Mouse (Mus musculus) midbrain, embryonic 13.5 days (tissue): Measurements from ENCODE around the gene Nlrp10. TPM values are rescaled to one million over a fixed set of nuclear protein-coding genes. Genes with fewer than 3 reads are reported as not detected.

Source experiments
- ATAC-seq: fragments of 200-750 bp; cut with Nextera tagmentation; 2 replicates; pipeline ENCODE4 v1.8.0; 2017; ENCODE audit warnings: mild to moderate bottlenecking, moderate TSS enrichment, moderate library complexity
- H3K27ac ChIP-seq: fragments of 300-500 bp; sonication (generic); 2 replicates; pipeline ENCODE4 v1.5.1; 2015; ENCODE audit warnings: inconsistent platforms, mild to moderate bottlenecking, moderate library complexity
- H3K27me3 ChIP-seq: fragments of 300-500 bp; sonication (generic); 2 replicates; pipeline ENCODE4 v1.6.1; 2015; ENCODE audit warnings: mild to moderate bottlenecking, inconsistent platforms
- H3K36me3 ChIP-seq: fragments of 300-500 bp; sonication (generic); 2 replicates; pipeline ENCODE4 v1.6.1; 2015; ENCODE audit warnings: mild to moderate bottlenecking, inconsistent platforms
- H3K4me1 ChIP-seq: fragments of 300-500 bp; sonication (generic); replicated peaks from 2 replicates; pipeline ENCODE4 v1.6.1; 2015; ENCODE audit warnings: inconsistent platforms
- H3K4me2 ChIP-seq: fragments of 300-500 bp; sonication (generic); replicated peaks from 2 replicates; pipeline ENCODE4 v1.6.1; 2015; ENCODE audit warnings: moderate library complexity, mild to moderate bottlenecking, inconsistent platforms
- H3K4me3 ChIP-seq: fragments of 300-500 bp; sonication (generic); replicated peaks from 2 replicates; pipeline ENCODE4 v1.5.1; 2015; ENCODE audit warnings: mild to moderate bottlenecking, inconsistent platforms
- H3K9ac ChIP-seq: fragments of 300-500 bp; sonication (generic); replicated peaks from 2 replicates; pipeline ENCODE4 v1.6.1; 2015; ENCODE audit warnings: mild to moderate bottlenecking, inconsistent platforms
- H3K9me3 ChIP-seq: fragments of 300-500 bp; sonication (generic); 2 replicates; pipeline ENCODE4 v1.6.1; 2016; ENCODE audit warnings: mild to moderate bottlenecking, inconsistent platforms
- WGBS: fragments of 180-500 bp; shearing (Covaris S2); methylation state at CpG from one replicate; pipeline ENCODE4 v1.1.7; 2015; 5-methylcytosine and 5-hydroxymethylcytosine counted together
- polyA plus RNA-seq: library from polyadenylated mRNA; unstranded; fragments of >200 nt; fragmentation: Nextera tagmentation; extraction: Ambion mirVana; gene quantifications from 2 replicates; pipeline ENCODE4 v1.2.1, GENCODE M21; 2015

Nlrp10 gene
- polyA plus RNA-seq, 1 experiment from 2014 or later, result not detected

DNA sequence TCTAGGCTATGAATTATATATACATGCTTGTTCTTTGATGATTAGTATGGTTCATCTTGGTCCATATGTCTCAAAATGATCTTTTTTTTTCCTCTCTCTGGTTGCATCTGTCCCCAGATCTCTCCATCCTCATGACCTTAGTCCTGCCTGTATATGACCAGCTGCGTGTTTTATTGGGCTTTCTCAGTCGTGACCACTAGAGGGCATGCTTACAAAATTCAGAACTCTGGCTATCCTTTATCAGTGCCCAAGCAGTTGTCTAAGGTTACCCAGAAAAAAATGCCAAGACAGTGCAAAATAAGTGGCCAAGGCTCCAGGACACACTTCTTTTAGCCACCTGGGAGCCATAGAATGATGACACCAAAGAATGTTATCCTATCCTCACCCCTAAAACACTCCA lies 14.0 kb upstream of the Nlrp10 start:
- Histone ChIP-seq H3K36me3 (peaks cover 53% of the 10 kb centered on the region), H3K9me3 (no peaks in the 10 kb centered on the region), H3K4me3 (no peak overlapping the region), H3K27ac (no peak overlapping the region), H3K4me1 (no peaks in the 10 kb centered on the region), H3K27me3 (peaks cover under 1% of the 10 kb centered on the region), H3K4me2 (no peak overlapping the region), H3K9ac (no peak overlapping the region)
- 4% methylated on average over 2 of the region's 2 CpGs for WGBS
- peak; percentile 77 for ATAC-seq

- H3K4me2 ChIP-seq, result no peak overlapping the region
- H3K9ac ChIP-seq, result no peak overlapping the region
- no peak for ATAC-seq
- H3K9me3 ChIP-seq, result no peaks in the 10 kb centered on the region
- H3K4me3 ChIP-seq, result no peak overlapping the region
- whole genome bisulfite sequencing, result 95% methylated on average over 9 of the region's 9 CpGs
- no peaks in the 10 kb centered on the region for H3K27me3 ChIP-seq
- H3K27ac ChIP-seq, result no peak overlapping the region
- H3K36me3 ChIP-seq, result peaks cover 76% of the 10 kb centered on the region
- peaks cover 4% of the 10 kb centered on the region for H3K4me1 ChIP-seq
Observed at GRCm38 (mm10) chr7:108941466-108941865, 11.5 kb upstream of the Nlrp10 start.

GRCm38 (mm10) chr7:108936591-108936990 lies 6.6 kb upstream of the Nlrp10 start:
- Histone ChIP-seq H3K9me3 (no peaks in the 10 kb centered on the region), H3K27me3 (no peaks in the 10 kb centered on the region)
- no peak for ATAC-seq

GRCm38 (mm10) chr7:108935411-108935810 lies 5.4 kb upstream of the Nlrp10 start:
- Histone ChIP-seq H3K27me3 (no peaks in the 10 kb centered on the region), H3K9ac (peak overlapping the region; percentile 84), H3K4me1 (peaks cover 23% of the 10 kb centered on the region), H3K9me3 (no peaks in the 10 kb centered on the region), H3K27ac (no peak overlapping the region), H3K4me3 (peak overlapping the region; percentile 75), H3K36me3 (peaks cover 38% of the 10 kb centered on the region), H3K4me2 (peak overlapping the region; percentile 95)
- no peak for ATAC-seq
- 86% methylated on average over 7 of the region's 7 CpGs for WGBS

More at GRCm38 (mm10) chr7:108936591-108936990, 6.6 kb upstream of the Nlrp10 start:
- no peak overlapping the region for H3K4me3 ChIP-seq
- peaks cover 23% of the 10 kb centered on the region for H3K4me1 ChIP-seq
- H3K27ac ChIP-seq, result no peak overlapping the region
- peaks cover 50% of the 10 kb centered on the region for H3K36me3 ChIP-seq
- H3K9ac ChIP-seq, result no peak overlapping the region
- 97% methylated on average over 4 of the region's 4 CpGs for WGBS
- no peak overlapping the region for H3K4me2 ChIP-seq

DNA sequence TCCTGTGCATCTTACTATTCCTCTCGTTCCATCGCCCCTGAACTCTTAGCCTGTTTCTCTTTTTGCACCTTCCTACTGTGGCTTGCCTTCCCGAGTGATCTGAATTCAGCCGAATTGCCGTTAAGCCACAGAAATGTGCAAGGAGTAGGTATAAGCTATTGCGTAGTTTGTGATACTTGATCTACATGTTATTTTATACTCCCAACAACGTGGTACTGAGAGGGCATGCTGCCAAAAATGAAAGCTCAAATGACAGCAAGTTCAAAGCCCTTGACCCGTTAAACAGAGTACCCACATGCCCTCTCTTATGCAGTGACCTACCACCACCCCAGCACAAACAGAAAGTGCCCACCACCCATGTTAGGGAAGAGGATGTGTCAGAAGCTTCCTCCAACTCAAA lies 4.9 kb upstream of the Nlrp10 start:
- H3K9me3 ChIP-seq, result no peaks in the 10 kb centered on the region
- peak overlapping the region; percentile 75 for H3K4me3 ChIP-seq
- H3K27ac ChIP-seq, result no peak overlapping the region
- no peak for ATAC-seq
- peak overlapping the region; percentile 95 for H3K4me2 ChIP-seq
- H3K9ac ChIP-seq, result peak overlapping the region; percentile 84
- 8% methylated on average over 8 of the region's 8 CpGs for WGBS
- H3K4me1 ChIP-seq, result peaks cover 23% of the 10 kb centered on the region
- peaks cover 32% of the 10 kb centered on the region for H3K36me3 ChIP-seq
- no peaks in the 10 kb centered on the region for H3K27me3 ChIP-seq

- Histone ChIP-seq H3K4me2 (peak within 1 kb of the TSS; percentile 95), H3K9ac (peak within 1 kb of the TSS; percentile 84), H3K4me3 (peak within 1 kb of the TSS; percentile 75), H3K36me3 (peaks cover 24% of the 10 kb centered on the region), H3K27ac (peak within 1 kb of the TSS; percentile 81), H3K4me1 (peaks cover 23% of the 10 kb centered on the region), H3K27me3 (no peaks in the 10 kb centered on the region), H3K9me3 (no peaks in the 10 kb centered on the region)
- peak; percentile 97 for ATAC-seq
- 1% methylated on average over 50 of the region's 50 CpGs for WGBS
Observed at GRCm38 (mm10) chr7:108933794-108934731, 4.1 kb upstream of the Nlrp10 start, which contains the start of gene Eif3f. TSS of gene Eif3f (plus strand) at chr7:108934417.

GRCm38 (mm10) chr7:108928280-108929188 lies 1.4 kb downstream of the Nlrp10 start:
- no peaks in the 10 kb centered on the region for H3K9me3 ChIP-seq
- no peak for ATAC-seq
- no peak overlapping the region for H3K27ac ChIP-seq
- H3K4me1 ChIP-seq, result no peaks in the 10 kb centered on the region
- no peak overlapping the region for H3K9ac ChIP-seq
- WGBS, result 79% methylated on average over 11 of the region's 11 CpGs
- H3K4me2 ChIP-seq, result no peak overlapping the region
- no peaks in the 10 kb centered on the region for H3K27me3 ChIP-seq
- no peaks in the 10 kb centered on the region for H3K36me3 ChIP-seq
- no peak overlapping the region for H3K4me3 ChIP-seq

DNA sequence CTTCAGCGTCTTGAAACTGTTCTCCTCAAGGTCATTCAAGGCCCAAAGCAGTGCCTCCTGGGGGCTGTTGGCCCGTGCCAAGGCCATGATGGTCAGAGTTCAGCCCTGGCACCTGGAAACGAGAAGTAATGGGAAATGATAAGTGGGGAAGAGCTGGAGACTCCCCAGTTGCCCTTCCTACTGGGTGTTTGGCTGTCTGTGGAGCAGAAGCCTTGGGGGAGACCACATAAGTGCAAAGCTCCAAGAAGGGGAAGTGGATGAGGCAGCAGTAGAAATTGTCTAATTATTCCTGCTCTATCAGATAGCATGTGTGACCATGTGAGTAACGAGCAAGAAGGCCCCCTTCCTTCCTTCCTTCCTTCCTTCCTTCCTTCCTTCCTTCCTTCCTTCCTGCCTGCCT lies 2.9 kb downstream of the Nlrp10 start:
- WGBS, result 79% methylated on average over 4 of the region's 4 CpGs
- H3K9ac ChIP-seq, result no peak overlapping the region
- ATAC-seq, result no peak

DNA sequence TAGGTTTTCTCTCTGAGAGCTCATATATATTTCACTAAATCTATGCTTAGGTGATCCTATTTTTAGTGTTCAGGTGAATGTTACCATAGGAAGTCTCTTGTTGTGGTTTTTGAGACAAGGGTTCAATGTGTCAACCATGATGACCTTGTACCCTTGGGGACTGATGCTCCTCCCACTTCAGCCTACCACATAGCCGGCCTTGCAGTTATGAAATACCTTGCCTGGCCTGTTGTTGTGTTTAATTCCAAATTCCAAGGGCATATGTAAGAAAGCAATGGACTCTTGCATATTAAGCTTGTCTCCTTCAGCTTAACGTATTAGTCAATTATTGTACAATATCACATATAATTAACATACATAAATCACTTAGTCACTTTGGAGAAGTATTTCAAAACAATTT lies 26.0 kb downstream of the Nlrp10 start:
- Histone ChIP-seq H3K4me1 (no peaks in the 10 kb centered on the region), H3K4me2 (no peak overlapping the region), H3K27ac (no peak overlapping the region), H3K27me3 (no peaks in the 10 kb centered on the region), H3K9me3 (no peaks in the 10 kb centered on the region), H3K36me3 (no peaks in the 10 kb centered on the region), H3K9ac (no peak overlapping the region), H3K4me3 (no peak overlapping the region)
- ATAC-seq, result no peak
- WGBS, result 85% methylated on average over 2 of the region's 2 CpGs

More for the DNA sequence above, 2.9 kb downstream of the Nlrp10 start:
- Histone ChIP-seq H3K4me3 (no peak overlapping the region), H3K9me3 (no peaks in the 10 kb centered on the region), H3K27me3 (no peaks in the 10 kb centered on the region), H3K36me3 (no peaks in the 10 kb centered on the region), H3K27ac (no peak overlapping the region), H3K4me2 (no peak overlapping the region), H3K4me1 (no peaks in the 10 kb centered on the region)

DNA sequence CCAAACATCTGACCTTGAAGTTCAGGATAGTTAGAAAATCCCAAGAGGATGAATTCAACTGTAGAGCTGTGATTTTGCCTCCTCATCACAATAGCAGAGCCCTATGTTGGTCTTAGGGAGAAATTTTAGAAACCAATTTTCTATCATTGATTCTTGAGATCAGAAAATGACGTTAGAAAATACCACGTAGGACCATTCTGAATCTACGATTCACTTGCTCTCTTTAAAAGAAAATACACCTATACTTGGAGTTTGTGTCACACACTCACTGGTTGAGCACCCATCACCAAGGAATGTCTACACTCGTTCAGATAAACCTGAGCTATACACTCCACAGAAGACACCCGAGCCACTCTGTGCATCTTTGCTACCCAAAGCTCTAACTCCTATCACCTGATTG lies 35.7 kb downstream of the Nlrp10 start, which contains the start of gene Olfr519:
TSS of gene Olfr519 (minus strand) at position 101 of the 400 bp plus-strand sequence.
- no peaks in the 10 kb centered on the region for H3K36me3 ChIP-seq
- no peak within 1 kb of the TSS for H3K4me2 ChIP-seq
- H3K27ac ChIP-seq, result no peak within 1 kb of the TSS
- no peaks in the 10 kb centered on the region for H3K27me3 ChIP-seq
- ATAC-seq, result no peak
- no peak within 1 kb of the TSS for H3K9ac ChIP-seq
- H3K4me1 ChIP-seq, result no peaks in the 10 kb centered on the region
- no peak within 1 kb of the TSS for H3K4me3 ChIP-seq
- H3K9me3 ChIP-seq, result no peaks in the 10 kb centered on the region
- 90% methylated on average over 5 of the region's 5 CpGs for WGBS

DNA sequence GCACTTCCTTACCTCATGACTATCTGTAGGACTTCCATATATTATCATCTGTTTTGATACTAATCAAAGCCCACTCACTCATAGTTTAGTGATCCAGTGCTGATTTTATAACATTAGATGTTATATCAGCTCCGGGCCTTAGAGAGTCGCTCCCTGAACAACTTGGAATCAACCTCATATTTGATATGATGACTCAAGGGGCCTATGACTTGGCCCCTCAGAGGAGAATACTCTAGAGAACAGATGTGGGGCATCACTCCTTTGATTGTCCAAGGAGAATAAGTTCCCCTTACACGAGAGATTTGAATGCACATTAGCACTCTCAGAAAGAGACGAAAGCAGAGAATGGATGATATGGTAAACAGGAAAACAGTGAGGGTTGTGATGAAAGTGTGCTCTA lies 45.1 kb downstream of the Nlrp10 start, which contains the start of gene Olfr518:
TSS of gene Olfr518 (minus strand) at position 101 of the 400 bp plus-strand sequence.
- 81% methylated on average over 4 of the region's 4 CpGs for WGBS
- no peak for ATAC-seq
- no peaks in the 10 kb centered on the region for H3K36me3 ChIP-seq
- no peak within 1 kb of the TSS for H3K4me2 ChIP-seq
- no peak within 1 kb of the TSS for H3K9ac ChIP-seq
- no peak within 1 kb of the TSS for H3K27ac ChIP-seq
- H3K27me3 ChIP-seq, result no peaks in the 10 kb centered on the region
- no peak within 1 kb of the TSS for H3K4me3 ChIP-seq
- no peaks in the 10 kb centered on the region for H3K9me3 ChIP-seq
- H3K4me1 ChIP-seq, result no peaks in the 10 kb centered on the region

- WGBS, result 69% methylated on average over 2 of the region's 2 CpGs
- no peak within 1 kb of the TSS for H3K27ac ChIP-seq
- no peaks in the 10 kb centered on the region for H3K9me3 ChIP-seq
- H3K36me3 ChIP-seq, result no peaks in the 10 kb centered on the region
- no peaks in the 10 kb centered on the region for H3K27me3 ChIP-seq
- no peak within 1 kb of the TSS for H3K9ac ChIP-seq
- no peaks in the 10 kb centered on the region for H3K4me1 ChIP-seq
- no peak within 1 kb of the TSS for H3K4me3 ChIP-seq
- ATAC-seq, result no peak
- H3K4me2 ChIP-seq, result no peak within 1 kb of the TSS
Observed at GRCm38 (mm10) chr7:108872279-108872678, 57.7 kb downstream of the Nlrp10 start, which contains the start of gene Olfr517. TSS of gene Olfr517 (minus strand) at chr7:108872379.
